Mouse (Mus musculus) embryonic fibroblast, embryonic 13.5 days (primary cell): ENCODE results near the gene Atp5d. TPM values are rescaled to one million over a fixed set of nuclear protein-coding genes. Genes with fewer than 3 reads are reported as not detected.

Source experiments
- H3K27ac ChIP-seq: 2 replicates; pipeline ENCODE4 v1.5.1; 2012; ENCODE audit warnings: low read length, control low read depth, inconsistent platforms; ENCODE audit not compliant: insufficient read depth
- H3K4me1 ChIP-seq: 2 replicates; pipeline ENCODE4 v1.6.1; 2011; ENCODE audit warnings: low read length; ENCODE audit not compliant: control insufficient read depth, insufficient read depth
- H3K4me3 ChIP-seq: 2 replicates; pipeline ENCODE4 v1.5.1; 2011; ENCODE audit warnings: mild to moderate bottlenecking, control low read depth, low read length; ENCODE audit not compliant: insufficient read depth
- CTCF ChIP-seq: IDR thresholded peaks from 2 replicates; pipeline ENCODE4 v1.5.1; 2011; ENCODE audit warnings: mild to moderate bottlenecking, control low read depth, low read length, moderate library complexity, borderline replicate concordance; ENCODE audit not compliant: insufficient read depth
- POLR2A ChIP-seq: IDR thresholded peaks from 2 replicates; pipeline ENCODE4 v1.6.1; 2011; ENCODE audit warnings: low read depth, mild to moderate bottlenecking, control low read depth, low read length, moderate library complexity
- polyA plus RNA-seq: library from polyadenylated mRNA; stranded (reverse); fragments of >200 nt; gene quantifications from 2 replicates; pipeline ENCODE4 v1.2.4, GENCODE M21; 2011; ENCODE audit warnings: low read depth; ENCODE audit not compliant: missing spikeins, insufficient read length

The Atp5d gene
- polyA plus RNA-seq, 1 experiment, result 202 TPM

DNA sequence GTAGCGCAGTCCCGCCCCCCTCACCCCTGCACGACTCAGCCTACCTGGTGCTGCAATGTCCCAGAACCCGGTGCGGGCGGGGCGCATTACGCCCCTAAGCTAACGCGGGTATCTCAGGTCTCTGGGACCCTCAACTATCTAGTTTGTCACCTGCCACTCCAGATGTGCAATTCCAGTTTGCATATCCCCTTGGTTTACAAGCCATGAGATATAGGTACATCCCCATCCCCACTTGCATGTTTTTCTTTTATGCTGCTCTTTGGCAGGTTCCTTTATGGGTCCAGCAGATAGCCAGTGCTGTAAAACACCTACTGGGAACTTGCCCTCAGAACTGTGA lies 975 bp downstream of the Atp5d start:
- peak overlapping the region; percentile 83; the same call in 1 of the 2 replicates for H3K4me3 ChIP-seq
- TF ChIP-seq POLR2A (no peak), CTCF (no peak)
- H3K4me1 ChIP-seq, result 0 out of 2 replicates have a peak, but pooled peaks cover 2% of the 10 kb centered on the region
- no peak overlapping the region for H3K27ac ChIP-seq

DNA sequence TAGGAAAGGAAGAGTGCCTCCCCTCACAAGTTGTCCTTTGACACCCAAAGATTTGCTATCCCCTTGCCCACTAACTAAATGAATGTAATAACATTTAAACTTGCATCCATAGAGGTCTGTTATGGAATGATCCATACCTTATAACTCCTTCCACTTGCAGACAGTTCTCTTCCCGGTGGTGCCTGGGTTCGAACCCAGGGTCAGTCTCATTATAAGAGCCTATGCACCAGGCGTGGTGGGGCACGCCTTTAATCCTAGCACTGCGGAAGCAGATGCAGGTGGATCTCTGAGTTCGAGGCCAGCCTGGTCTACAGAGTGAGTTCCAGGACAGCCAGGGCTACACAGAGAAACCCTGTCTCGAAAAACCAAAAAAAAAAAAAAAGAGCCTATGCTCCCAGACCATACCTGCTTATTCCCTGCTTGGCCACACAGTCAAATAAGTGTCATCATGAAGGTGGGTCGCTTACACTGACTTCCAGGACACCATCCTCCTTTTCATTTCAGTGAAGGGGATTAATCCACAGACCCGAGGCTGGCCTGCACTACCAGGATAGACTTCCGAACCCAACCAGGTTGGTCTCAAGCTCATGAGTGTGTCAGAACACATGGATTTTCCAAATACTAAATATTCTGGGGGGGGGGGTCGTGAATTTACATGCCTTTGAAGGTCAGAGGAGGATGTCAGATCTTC lies 1.7 kb downstream of the Atp5d start:
- H3K4me3 ChIP-seq, result no peak overlapping the region
- TF ChIP-seq CTCF, result no peak
- TF ChIP-seq POLR2A, result no peak
- H3K27ac ChIP-seq, result no peak overlapping the region
- 0 out of 2 replicates have a peak, but pooled peaks cover 2% of the 10 kb centered on the region for H3K4me1 ChIP-seq

GRCm38 (mm10) chr10:80140666-80141035 lies 2.2 kb downstream of the Atp5d start, which contains the start of gene Cbarp:
Cbarp (minus strand) TSS chr10:80140835.
- Histone ChIP-seq H3K4me1 (0 out of 2 replicates have a peak, but pooled peaks cover 2% of the 10 kb centered on the region), H3K27ac (peak within 1 kb of the TSS; percentile 81), H3K4me3 (peak within 1 kb of the TSS; percentile 25)
- no peak for TF ChIP-seq CTCF
- TF ChIP-seq POLR2A, result no peak

DNA sequence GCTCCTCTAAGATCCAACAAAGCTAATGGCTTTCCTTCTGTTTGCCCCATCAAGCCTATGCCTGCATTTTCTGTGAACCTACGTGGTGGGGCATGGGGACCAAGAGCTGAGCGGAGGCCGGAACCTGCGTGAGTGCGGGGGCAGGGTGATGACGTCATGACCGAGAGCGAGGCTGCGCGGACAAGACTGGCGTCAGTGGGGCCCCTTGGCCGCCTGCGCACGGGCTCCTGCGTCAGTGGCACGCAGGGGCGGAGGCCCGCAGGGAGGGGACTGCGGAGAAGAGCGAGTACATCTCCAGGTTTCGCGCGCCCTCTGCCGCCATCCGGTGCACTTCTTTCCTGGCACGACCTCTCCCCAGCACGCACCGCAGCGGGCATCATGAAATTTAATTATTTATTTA lies 2.8 kb downstream of the Atp5d start:
- Histone ChIP-seq H3K27ac (peak overlapping the region; percentile 81), H3K4me1 (0 out of 2 replicates have a peak, but pooled peaks cover 2% of the 10 kb centered on the region), H3K4me3 (peak overlapping the region; percentile 25)
- TF ChIP-seq CTCF, result peak; percentile 83
- TF ChIP-seq POLR2A, result peak; percentile 64

- Histone ChIP-seq H3K27ac (peak overlapping the region; percentile 76), H3K4me1 (peaks cover 4% of the 10 kb centered on the region; the same call in 1 of the 2 replicates), H3K4me3 (peak overlapping the region; percentile 83)
- TF ChIP-seq POLR2A (peak; percentile 84), CTCF (no peak)
These were observed 3.5 kb downstream of the Atp5d start for GRCm38 (mm10) chr10:80141786-80142529.

DNA sequence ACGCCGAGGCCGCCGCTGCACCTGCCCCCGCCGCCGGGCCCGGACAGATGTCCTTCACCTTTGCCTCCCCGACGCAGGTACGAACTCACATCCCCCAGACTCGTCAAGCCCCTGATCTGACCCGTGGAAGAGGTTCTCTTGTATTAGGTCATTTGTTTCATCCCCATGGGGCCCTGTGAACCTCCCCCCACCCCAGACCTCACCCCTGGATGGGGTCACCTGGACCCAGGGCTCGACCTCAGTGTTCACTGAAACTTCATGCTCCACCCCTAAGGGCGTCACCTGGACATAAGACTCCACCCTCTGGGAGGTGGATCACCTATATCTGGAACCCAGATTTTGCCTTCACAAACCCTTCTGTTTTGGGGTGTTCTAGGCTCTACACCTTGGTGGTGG lies 4.1 kb downstream of the Atp5d start:
- peak overlapping the region; percentile 62 for H3K27ac ChIP-seq
- TF ChIP-seq POLR2A, result no peak
- peak overlapping the region; percentile 83 for H3K4me3 ChIP-seq
- H3K4me1 ChIP-seq, result peaks cover 4% of the 10 kb centered on the region; the same call in 1 of the 2 replicates

- TF ChIP-seq POLR2A (no peak), CTCF (no peak)
- no peak overlapping the region for H3K4me3 ChIP-seq
- no peak overlapping the region for H3K27ac ChIP-seq
- H3K4me1 ChIP-seq, result peaks cover 2% of the 10 kb centered on the region; the same call in 1 of the 2 replicates
These were observed 5.2 kb downstream of the Atp5d start for GRCm38 (mm10) chr10:80143664-80144063.

GRCm38 (mm10) chr10:80144159-80144558 lies 5.7 kb downstream of the Atp5d start:
- H3K4me1 ChIP-seq, result peaks cover 2% of the 10 kb centered on the region; the same call in 1 of the 2 replicates
- TF ChIP-seq CTCF, result no peak
- TF ChIP-seq POLR2A, result no peak
- no peak overlapping the region for H3K4me3 ChIP-seq
- no peak overlapping the region for H3K27ac ChIP-seq

- H3K4me1 ChIP-seq, result peaks cover 2% of the 10 kb centered on the region; the same call in 1 of the 2 replicates
- no peak overlapping the region for H3K4me3 ChIP-seq
- peak; percentile 74 for TF ChIP-seq CTCF
- no peak for TF ChIP-seq POLR2A
- no peak overlapping the region for H3K27ac ChIP-seq
These were observed 6.7 kb downstream of the Atp5d start for GRCm38 (mm10) chr10:80144864-80145838.
